Comparison of ENCODE assay signal across 17 mouse cellular contexts in the genomic region with DNA sequence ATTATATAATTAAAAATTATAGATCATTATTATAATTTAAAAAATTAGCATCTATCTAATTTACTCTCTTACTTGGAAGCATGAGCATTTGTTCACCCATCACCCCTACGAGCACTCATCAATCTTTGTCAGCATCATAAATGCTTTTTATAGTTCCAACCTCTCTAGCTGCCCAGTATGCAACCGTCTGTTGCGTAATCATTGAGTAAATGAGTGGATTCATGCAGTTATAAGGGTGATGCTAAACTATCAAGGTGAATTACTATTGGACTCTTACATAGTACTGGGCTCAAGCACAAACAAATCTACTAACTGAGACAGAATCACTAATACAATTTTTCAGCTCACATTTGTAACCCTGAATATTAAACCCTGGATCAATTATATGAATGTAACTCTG.
"Had no signal": no experiment of that assay in that cellular context is flagged by ENCODE, and none has a peak within 500 bp of the region (broad histone marks: within the 10 kb centered on the region; RNA-seq: fewer than 3 reads in every experiment).

No protein-coding gene starts in this region.

- H3K4me3 ChIP-seq: neural tube, embryonic 12.5 days; neural tube, embryonic 13.5 days; neural tube, embryonic 15.5 days; stomach, embryonic 15.5 days had no signal

- H3K4me1 ChIP-seq: neural tube, embryonic 12.5 days; neural tube, embryonic 13.5 days; neural tube, embryonic 15.5 days; stomach, embryonic 15.5 days had no signal

- H3K27ac ChIP-seq: neural tube, embryonic 12.5 days; neural tube, embryonic 13.5 days; neural tube, embryonic 15.5 days; stomach, embryonic 15.5 days; stomach, postnatal 0 days had no signal

- H3K9me3 ChIP-seq: neural tube, embryonic 12.5 days; neural tube, embryonic 13.5 days; neural tube, embryonic 15.5 days; stomach, embryonic 15.5 days had no signal

- H3K27me3 ChIP-seq: neural tube, embryonic 12.5 days; neural tube, embryonic 13.5 days; neural tube, embryonic 15.5 days; stomach, embryonic 15.5 days had no signal

- H3K4me2 ChIP-seq: neural tube, embryonic 12.5 days; neural tube, embryonic 13.5 days; neural tube, embryonic 15.5 days; stomach, embryonic 15.5 days had no signal

- H3K36me3 ChIP-seq: neural tube, embryonic 12.5 days; neural tube, embryonic 13.5 days; stomach, embryonic 15.5 days had no signal

- DNase-seq: retina, postnatal 1 day; right cerebral cortex, adult 18-20 months; right cerebral cortex, postnatal 14 days; right cerebral cortex, postnatal 25 days; right cerebral cortex, postnatal 4 days; spleen, adult 18-20 months; thymus, adult 18-20 months; thymus, adult 2 months; thymus, postnatal 14 days; thymus, postnatal 25 days; thymus, postnatal 36 days; thymus, postnatal 4 days had no signal

- H3K9ac ChIP-seq: neural tube, embryonic 12.5 days; neural tube, embryonic 13.5 days; neural tube, embryonic 15.5 days; stomach, embryonic 15.5 days had no signal
